Mouse (Mus musculus) forebrain, postnatal 0 days (tissue): Measurements from ENCODE around the gene Ipo11. TPM values are rescaled to one million over a fixed set of nuclear protein-coding genes. Genes with fewer than 3 reads are reported as not detected.
A peak's percentile ranks its signal among the peaks of the same experiment; 100 is the strongest.

Source experiments
- ATAC-seq: fragments of 200-750 bp; cut with Nextera tagmentation; 2 replicates; pipeline ENCODE4 v1.8.0; 2017; ENCODE audit warnings: mild to moderate bottlenecking, moderate library complexity
- DNase-seq: peaks from one replicate; pipeline ENCODE4 v3.0.0-alpha.2; 2015
- H3K27ac ChIP-seq: fragments of 300-500 bp; sonication (generic); 2 replicates; pipeline ENCODE4 v1.5.1; 2014; ENCODE audit warnings: low read depth, mild to moderate bottlenecking, antibody characterized with exemption, low read length, moderate library complexity, mixed read lengths
- H3K27me3 ChIP-seq: fragments of 300-500 bp; sonication (generic); 2 replicates; pipeline ENCODE4 v1.6.1; 2014; ENCODE audit warnings: mild to moderate bottlenecking, low read length, mixed read lengths; ENCODE audit not compliant: insufficient read depth
- H3K36me3 ChIP-seq: fragments of 300-500 bp; sonication (generic); 2 replicates; pipeline ENCODE4 v1.6.1; 2014; ENCODE audit warnings: mild to moderate bottlenecking, moderate library complexity; ENCODE audit not compliant: insufficient read depth
- H3K4me1 ChIP-seq: fragments of 300-500 bp; sonication (generic); 2 replicates; pipeline ENCODE4 v1.6.1; 2014; ENCODE audit warnings: antibody characterized with exemption; ENCODE audit not compliant: insufficient read depth
- H3K4me2 ChIP-seq: fragments of 300-500 bp; sonication (generic); 2 replicates; pipeline ENCODE4 v1.6.1; 2014; ENCODE audit warnings: low read depth, mild to moderate bottlenecking, moderate library complexity
- H3K4me3 ChIP-seq: fragments of 300-500 bp; sonication (generic); 2 replicates; pipeline ENCODE4 v1.5.1; 2014; ENCODE audit warnings: low read depth, low read length, mixed read lengths
- H3K9ac ChIP-seq: fragments of 300-500 bp; sonication (generic); 2 replicates; pipeline ENCODE4 v1.6.1; 2014; ENCODE audit warnings: mild to moderate bottlenecking
- H3K9me3 ChIP-seq: fragments of 300-500 bp; sonication (generic); 2 replicates; pipeline ENCODE4 v1.6.1; 2016; ENCODE audit warnings: low read length
- CTCF ChIP-seq: sonication (generic); IDR thresholded peaks from 2 replicates; pipeline ENCODE4 v1.5.1; 2016; ENCODE audit warnings: antibody characterized with exemption, control low read depth, low read depth
- WGBS: fragments of 180-500 bp; shearing (Covaris S2); extraction: QIAGEN DNeasy Blood & Tissue Kit; methylation state at CpG from one replicate; pipeline ENCODE4 v1.1.7; 2014; 5-methylcytosine and 5-hydroxymethylcytosine counted together
- polyA plus RNA-seq: library from polyadenylated mRNA; unstranded; fragments of >200 nt; fragmentation: Nextera tagmentation; extraction: Ambion mirVana; gene quantifications from 2 replicates; pipeline ENCODE4 v1.2.1, GENCODE M21; 2015
- total RNA-seq: library from RNA; depleted of rRNA; stranded (reverse); fragments of >200 nt; gene quantifications from 2 replicates; pipeline ENCODE4 v1.2.3, GENCODE M21; 2014

Gene Ipo11
- total and polyA plus RNA-seq, 2 experiments from 2014 or later, result 27.5 to 55.5 TPM

DNA sequence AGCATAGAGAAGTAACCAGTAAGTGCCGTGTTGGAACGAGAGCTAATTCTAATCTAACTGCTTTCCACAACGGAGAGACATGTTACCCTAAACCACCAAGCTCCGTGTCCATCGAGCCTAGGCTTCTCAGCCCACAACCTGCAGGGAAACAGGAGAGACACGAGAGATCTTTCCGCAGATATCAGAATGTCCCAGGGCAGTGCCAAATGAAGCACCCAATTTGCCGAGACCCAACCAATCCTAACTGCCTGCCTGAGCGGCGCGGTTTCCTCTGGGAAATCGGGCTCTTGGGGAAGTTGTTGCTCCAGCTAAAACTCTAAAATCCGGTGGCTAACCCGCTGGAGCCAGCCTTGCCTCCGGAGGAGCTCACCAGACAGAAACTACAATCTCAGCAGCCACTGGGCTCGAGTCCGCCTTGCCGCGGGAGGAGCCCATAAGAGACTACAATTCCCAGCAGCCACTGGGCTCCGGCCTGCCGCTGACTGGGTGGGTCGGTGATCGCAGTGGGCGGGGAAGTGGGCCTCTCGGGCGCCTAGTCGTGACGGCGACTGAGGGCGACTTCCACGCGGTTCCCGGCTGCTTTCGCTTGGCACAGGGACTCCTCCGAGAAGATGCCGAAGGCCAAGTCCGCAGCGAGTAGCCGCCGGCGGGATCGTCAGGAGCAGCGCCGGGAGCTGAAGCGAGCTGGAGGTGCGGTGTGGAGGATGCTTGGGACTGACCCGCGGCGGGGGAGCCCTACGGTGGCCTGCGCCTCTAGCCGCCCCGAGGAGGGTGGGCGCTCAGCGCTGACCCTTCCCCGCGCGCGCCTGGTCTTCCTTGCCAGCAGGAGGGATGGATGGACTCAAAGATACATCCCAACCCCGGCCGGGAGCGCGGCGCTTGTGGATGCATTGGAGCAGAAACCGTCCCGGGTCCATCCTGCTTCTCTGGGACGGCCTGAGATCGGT is 10.1 kb upstream of the Ipo11 start, which contains the start of gene Dimt1:
TSS of gene Dimt1 (plus strand) at position 534 of the 947 bp plus-strand sequence.
- under 1% methylated on average over 68 of the region's 68 CpGs for WGBS
- peak within 1 kb of the TSS; percentile 88 for H3K9ac ChIP-seq
- ATAC-seq (peak; percentile 99), DNase-seq (peak; percentile 95)
- H3K9me3 ChIP-seq, result no peaks in the 10 kb centered on the region
- no peaks in the 10 kb centered on the region for H3K27me3 ChIP-seq
- peak within 1 kb of the TSS; percentile 77 for H3K27ac ChIP-seq
- peaks cover 10% of the 10 kb centered on the region; the same call in 1 of the 2 replicates for H3K4me1 ChIP-seq
- peak within 1 kb of the TSS; percentile 77 for H3K4me2 ChIP-seq
- H3K4me3 ChIP-seq, result peak within 1 kb of the TSS; percentile 88
- no peak for TF ChIP-seq CTCF
- peaks cover 15% of the 10 kb centered on the region for H3K36me3 ChIP-seq

- TF ChIP-seq CTCF, result no peak
- Histone ChIP-seq H3K4me1 (peaks cover 10% of the 10 kb centered on the region; the same call in 1 of the 2 replicates), H3K9me3 (no peaks in the 10 kb centered on the region), H3K27me3 (no peaks in the 10 kb centered on the region), H3K4me3 (no peak overlapping the region), H3K4me2 (no peak overlapping the region), H3K27ac (no peak overlapping the region), H3K9ac (no peak overlapping the region), H3K36me3 (peaks cover 7% of the 10 kb centered on the region; the same call in 1 of the 2 replicates)
- 87% methylated on average over 9 of the region's 9 CpGs for WGBS
- no peak for ATAC-seq
- no peak for DNase-seq
These were observed 8.8 kb upstream of the Ipo11 start for GRCm38 (mm10) chr13:106945518-106945917.

- DNase-seq, result no peak
- no peak for ATAC-seq
- H3K4me3 ChIP-seq, result no peak overlapping the region
- H3K27ac ChIP-seq, result no peak overlapping the region
- no peaks in the 10 kb centered on the region for H3K36me3 ChIP-seq
- H3K4me2 ChIP-seq, result no peak overlapping the region
- 94% methylated on average over 1 of the region's 1 CpGs for WGBS
- H3K27me3 ChIP-seq, result no peaks in the 10 kb centered on the region
- H3K9ac ChIP-seq, result no peak overlapping the region
- H3K4me1 ChIP-seq, result peaks cover 2% of the 10 kb centered on the region; the same call in 1 of the 2 replicates
- H3K9me3 ChIP-seq, result no peaks in the 10 kb centered on the region
- no peak for TF ChIP-seq CTCF
These were observed 6.0 kb upstream of the Ipo11 start for GRCm38 (mm10) chr13:106942721-106943120.

GRCm38 (mm10) chr13:106941211-106941976 is 4.6 kb upstream of the Ipo11 start:
- H3K4me1 ChIP-seq, result no peaks in the 10 kb centered on the region
- H3K4me3 ChIP-seq, result no peak overlapping the region
- ATAC-seq, result no peak
- no peaks in the 10 kb centered on the region for H3K9me3 ChIP-seq
- H3K36me3 ChIP-seq, result no peaks in the 10 kb centered on the region
- no peaks in the 10 kb centered on the region for H3K27me3 ChIP-seq
- no peak overlapping the region for H3K9ac ChIP-seq
- no peak overlapping the region for H3K4me2 ChIP-seq
- WGBS, result 25% methylated on average over 7 of the region's 7 CpGs
- H3K27ac ChIP-seq, result no peak overlapping the region
- DNase-seq, result peak; percentile 34
- no peak for TF ChIP-seq CTCF

GRCm38 (mm10) chr13:106937138-106937472 is 347 bp upstream of the Ipo11 start:
- Histone ChIP-seq H3K27ac (no peak overlapping the region), H3K36me3 (no peaks in the 10 kb centered on the region), H3K9ac (peak overlapping the region; percentile 74), H3K4me3 (peak overlapping the region; percentile 73), H3K4me2 (peak overlapping the region; percentile 82), H3K27me3 (no peaks in the 10 kb centered on the region), H3K4me1 (peaks cover 9% of the 10 kb centered on the region; the same call in 1 of the 2 replicates), H3K9me3 (no peaks in the 10 kb centered on the region)
- TF ChIP-seq CTCF, result no peak
- WGBS, result 28% methylated on average over 7 of the region's 7 CpGs
- DNase-seq (no peak), ATAC-seq (no peak; the same call in 1 of the 2 replicates)

DNA sequence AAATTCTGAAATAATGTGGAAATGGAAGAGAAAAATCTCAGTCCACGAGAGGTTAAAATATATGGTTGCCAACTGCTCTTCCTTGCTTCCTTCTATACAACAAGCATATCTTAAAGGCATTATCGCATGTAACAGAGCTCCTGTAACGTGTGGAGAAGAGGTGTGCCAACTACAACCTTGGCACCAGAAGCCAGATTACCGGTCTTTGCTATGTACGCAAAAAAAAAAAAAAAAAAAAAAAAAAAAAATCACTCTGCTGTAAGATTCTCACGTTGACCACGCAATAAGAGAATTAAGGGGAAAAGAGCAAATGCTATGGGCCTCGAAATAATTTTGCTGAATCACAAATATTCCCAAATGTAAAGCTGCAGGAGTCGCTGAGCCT is 895 bp downstream of the Ipo11 start:
- peaks cover 9% of the 10 kb centered on the region; the same call in 1 of the 2 replicates for H3K4me1 ChIP-seq
- no peak for TF ChIP-seq CTCF
- DNase-seq, result no peak
- peak overlapping the region; percentile 82 for H3K4me2 ChIP-seq
- no peak for ATAC-seq
- H3K9ac ChIP-seq, result peak overlapping the region; percentile 74
- peak overlapping the region; percentile 73 for H3K4me3 ChIP-seq
- no peaks in the 10 kb centered on the region for H3K36me3 ChIP-seq
- WGBS, result 8% methylated on average over 9 of the region's 9 CpGs
- peak overlapping the region; percentile 79 for H3K27ac ChIP-seq
- H3K27me3 ChIP-seq, result no peaks in the 10 kb centered on the region
- no peaks in the 10 kb centered on the region for H3K9me3 ChIP-seq
